Mouse (Mus musculus): Measurements from ENCODE around the gene Cir1. TPM values are rescaled to one million over a fixed set of nuclear protein-coding genes. Genes with fewer than 3 reads are reported as not detected.
A peak's percentile ranks its signal among the peaks of the same experiment; 100 is the strongest.

Cir1 gene
- polyA plus RNA-seq, 1 experiment from 2014 or later = 24.6 TPM

DNA sequence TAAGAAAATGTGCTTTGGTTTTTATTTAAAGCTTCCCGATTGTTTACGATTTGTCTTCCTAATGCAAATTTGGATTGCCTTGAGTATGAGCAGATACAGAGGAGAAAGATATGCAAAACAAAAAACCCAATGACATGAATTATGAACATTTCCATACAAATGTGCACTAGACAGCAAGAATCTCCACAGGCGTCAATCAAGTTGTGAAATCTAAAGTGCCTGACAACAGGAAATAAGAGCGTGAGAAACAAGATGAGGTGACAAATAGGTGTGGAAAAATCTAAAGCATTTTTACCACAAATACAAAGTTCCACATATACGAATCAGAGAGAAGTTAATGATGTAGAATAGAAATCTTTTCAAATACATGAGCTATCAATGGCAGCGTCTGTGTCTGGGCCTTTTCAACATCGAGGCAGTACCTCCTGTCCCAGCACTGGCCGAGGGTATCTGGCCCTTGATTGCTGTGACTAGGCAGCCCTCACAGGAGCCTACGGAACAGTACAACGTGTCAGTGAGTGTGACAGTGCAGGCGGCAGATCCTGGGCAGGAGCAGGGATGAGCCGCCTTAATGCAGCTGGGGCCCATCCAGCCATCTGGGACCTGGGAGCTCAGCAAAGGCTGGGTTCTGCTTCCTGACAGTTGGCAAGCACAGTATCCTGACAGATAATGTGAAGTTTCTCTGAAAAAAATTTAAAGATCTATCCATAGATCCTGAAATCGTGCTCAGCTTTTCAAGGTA is 34.0 kb upstream of the Cir1 start:
- no peaks in the 10 kb centered on the region for H3K9me3 ChIP-seq (ENCODE audit: control insufficient read depth, low read length)
- H3K36me3 ChIP-seq (ENCODE audit: control insufficient read depth, insufficient read depth, low read length) = no peaks in the 10 kb centered on the region
- H3K4me3 ChIP-seq (ENCODE audit: low read length) = no peak overlapping the region
- peaks cover under 1% of the 10 kb centered on the region; the same call in 1 of the 2 replicates for H3K4me1 ChIP-seq (replicated peaks; ENCODE audit: control insufficient read depth, insufficient read depth, low read length)
- H3K9ac ChIP-seq (ENCODE audit: low read length) = no peak overlapping the region
- H3K4me2 ChIP-seq (ENCODE audit: low read depth, low read length) = no peak overlapping the region
- H3K27me3 ChIP-seq (ENCODE audit: control insufficient read depth, insufficient read depth, low read depth, low read length) = no peaks in the 10 kb centered on the region
- no peak for ATAC-seq (ENCODE audit: low read depth)
- H3K27ac ChIP-seq (ENCODE audit: low read length) = no peak overlapping the region
- 54% methylated on average over 13 of the region's 13 CpGs for whole genome bisulfite sequencing

DNA sequence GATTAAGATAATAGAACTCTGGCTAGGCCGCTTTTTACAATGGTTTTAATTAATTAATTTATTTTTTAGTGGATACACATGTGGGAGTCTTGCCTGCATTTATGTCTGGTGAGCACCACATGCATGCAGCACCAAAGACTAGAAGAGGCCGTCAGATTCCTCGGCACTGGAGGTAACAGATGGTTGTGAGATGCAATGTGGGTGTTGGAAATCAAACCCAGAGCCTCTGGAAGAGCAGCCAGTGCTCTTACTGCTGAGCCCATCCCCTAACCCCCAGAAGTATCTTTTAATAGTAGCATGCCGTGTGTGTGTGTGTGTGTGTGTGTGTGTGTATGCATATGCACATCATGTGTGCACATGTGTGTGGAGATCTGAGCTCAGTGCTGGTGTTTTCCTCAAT is 32.7 kb upstream of the Cir1 start:
- Histone ChIP-seq H3K36me3 (ENCODE audit: control insufficient read depth, insufficient read depth, low read length) (no peaks in the 10 kb centered on the region), H3K4me1 (replicated peaks; ENCODE audit: control insufficient read depth, insufficient read depth, low read length) (no peaks in the 10 kb centered on the region), H3K9ac (ENCODE audit: low read length) (no peak overlapping the region), H3K4me2 (ENCODE audit: low read depth, low read length) (no peak overlapping the region), H3K9me3 (ENCODE audit: control insufficient read depth, low read length) (no peaks in the 10 kb centered on the region), H3K27ac (ENCODE audit: low read length) (no peak overlapping the region), H3K27me3 (ENCODE audit: control insufficient read depth, insufficient read depth, low read depth, low read length) (no peaks in the 10 kb centered on the region), H3K4me3 (ENCODE audit: low read length) (no peak overlapping the region)
- ATAC-seq (ENCODE audit: low read depth) = no peak
- WGBS = 86% methylated on average over 4 of the region's 4 CpGs

- Histone ChIP-seq H3K4me2 (ENCODE audit: low read depth, low read length) (no peak overlapping the region), H3K9me3 (ENCODE audit: control insufficient read depth, low read length) (no peaks in the 10 kb centered on the region), H3K9ac (ENCODE audit: low read length) (no peak overlapping the region), H3K27me3 (ENCODE audit: control insufficient read depth, insufficient read depth, low read depth, low read length) (no peaks in the 10 kb centered on the region), H3K4me1 (replicated peaks; ENCODE audit: control insufficient read depth, insufficient read depth, low read length) (no peaks in the 10 kb centered on the region), H3K4me3 (ENCODE audit: low read length) (no peak overlapping the region), H3K36me3 (ENCODE audit: control insufficient read depth, insufficient read depth, low read length) (no peaks in the 10 kb centered on the region), H3K27ac (ENCODE audit: low read length) (no peak overlapping the region)
- WGBS = 60% methylated on average over 5 of the region's 5 CpGs
- peak; percentile 45; the same call in 1 of the 2 replicates for ATAC-seq (ENCODE audit: low read depth)
These were observed 31.2 kb upstream of the Cir1 start for GRCm38 (mm10) chr2:73343701-73344100.

DNA sequence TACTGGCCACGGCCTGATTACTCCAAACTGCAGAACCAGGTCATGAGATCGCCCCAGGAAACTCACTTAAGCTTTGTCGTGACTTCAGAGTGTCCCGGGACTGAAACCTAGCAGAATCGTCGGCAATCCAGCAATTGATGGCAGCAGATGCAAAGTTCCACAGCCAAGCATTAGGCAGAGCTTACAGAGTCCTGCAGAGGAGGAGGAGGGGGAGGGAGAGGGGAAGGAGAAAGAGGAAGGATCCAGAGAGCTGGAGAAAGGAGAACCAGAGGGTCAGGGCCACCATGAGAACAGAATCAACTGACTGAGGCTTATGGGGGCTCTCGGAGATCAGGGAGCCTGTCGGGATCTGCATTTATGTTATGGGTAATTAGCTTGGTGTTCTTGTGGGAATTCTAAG is 25.9 kb upstream of the Cir1 start:
- Histone ChIP-seq H3K27ac (ENCODE audit: low read length) (no peak overlapping the region), H3K36me3 (ENCODE audit: control insufficient read depth, insufficient read depth, low read length) (no peaks in the 10 kb centered on the region), H3K9ac (ENCODE audit: low read length) (no peak overlapping the region), H3K4me1 (replicated peaks; ENCODE audit: control insufficient read depth, insufficient read depth, low read length) (no peaks in the 10 kb centered on the region), H3K27me3 (ENCODE audit: control insufficient read depth, insufficient read depth, low read depth, low read length) (no peaks in the 10 kb centered on the region), H3K4me3 (ENCODE audit: low read length) (no peak overlapping the region), H3K4me2 (ENCODE audit: low read depth, low read length) (no peak overlapping the region), H3K9me3 (ENCODE audit: control insufficient read depth, low read length) (no peaks in the 10 kb centered on the region)
- 78% methylated on average over 8 of the region's 8 CpGs for WGBS
- no peak for ATAC-seq (ENCODE audit: low read depth)

DNA sequence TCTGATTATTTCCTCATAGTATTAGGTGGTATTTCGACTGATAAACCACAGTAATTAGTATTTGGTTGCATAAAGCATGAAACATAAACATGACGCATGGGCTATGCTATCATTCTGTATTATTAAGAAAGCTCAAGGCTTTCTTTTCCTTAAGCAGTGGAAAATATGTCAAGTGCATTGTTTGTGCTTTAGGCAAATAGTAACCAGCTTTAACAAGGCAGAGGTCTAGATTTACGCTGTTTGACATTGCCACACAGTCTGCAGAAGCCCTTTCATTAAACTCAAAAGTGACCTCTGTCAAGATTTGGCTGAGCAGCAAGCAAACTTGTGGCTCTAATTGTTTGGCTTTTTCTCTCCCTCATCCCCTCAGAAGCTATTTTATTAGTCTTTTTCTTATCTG is 23.4 kb upstream of the Cir1 start:
- WGBS = 81% methylated on average over 3 of the region's 3 CpGs
- no peak overlapping the region for H3K4me3 ChIP-seq (ENCODE audit: low read length)
- no peak for ATAC-seq (ENCODE audit: low read depth)

GRCm38 (mm10) chr2:73325871-73326270 is 13.4 kb upstream of the Cir1 start:
- H3K4me2 ChIP-seq (ENCODE audit: low read depth, low read length) = no peak overlapping the region
- H3K4me1 ChIP-seq (replicated peaks; ENCODE audit: control insufficient read depth, insufficient read depth, low read length) = no peaks in the 10 kb centered on the region
- H3K27ac ChIP-seq (ENCODE audit: low read length) = no peak overlapping the region
- ATAC-seq (ENCODE audit: low read depth) = no peak
- no peaks in the 10 kb centered on the region for H3K27me3 ChIP-seq (ENCODE audit: control insufficient read depth, insufficient read depth, low read depth, low read length)
- WGBS = 88% methylated on average over 5 of the region's 5 CpGs
- H3K9ac ChIP-seq (ENCODE audit: low read length) = no peak overlapping the region
- no peak overlapping the region for H3K4me3 ChIP-seq (ENCODE audit: low read length)
- H3K9me3 ChIP-seq (ENCODE audit: control insufficient read depth, low read length) = no peaks in the 10 kb centered on the region
- no peaks in the 10 kb centered on the region for H3K36me3 ChIP-seq (ENCODE audit: control insufficient read depth, insufficient read depth, low read length)

More for the DNA sequence above, 23.4 kb upstream of the Cir1 start:
- no peak overlapping the region for H3K9ac ChIP-seq (ENCODE audit: low read length)
- H3K27me3 ChIP-seq (ENCODE audit: control insufficient read depth, insufficient read depth, low read depth, low read length) = no peaks in the 10 kb centered on the region
- H3K4me1 ChIP-seq (replicated peaks; ENCODE audit: control insufficient read depth, insufficient read depth, low read length) = no peaks in the 10 kb centered on the region
- no peak overlapping the region for H3K27ac ChIP-seq (ENCODE audit: low read length)
- no peaks in the 10 kb centered on the region for H3K9me3 ChIP-seq (ENCODE audit: control insufficient read depth, low read length)
- no peak overlapping the region for H3K4me2 ChIP-seq (ENCODE audit: low read depth, low read length)
- H3K36me3 ChIP-seq (ENCODE audit: control insufficient read depth, insufficient read depth, low read length) = no peaks in the 10 kb centered on the region

DNA sequence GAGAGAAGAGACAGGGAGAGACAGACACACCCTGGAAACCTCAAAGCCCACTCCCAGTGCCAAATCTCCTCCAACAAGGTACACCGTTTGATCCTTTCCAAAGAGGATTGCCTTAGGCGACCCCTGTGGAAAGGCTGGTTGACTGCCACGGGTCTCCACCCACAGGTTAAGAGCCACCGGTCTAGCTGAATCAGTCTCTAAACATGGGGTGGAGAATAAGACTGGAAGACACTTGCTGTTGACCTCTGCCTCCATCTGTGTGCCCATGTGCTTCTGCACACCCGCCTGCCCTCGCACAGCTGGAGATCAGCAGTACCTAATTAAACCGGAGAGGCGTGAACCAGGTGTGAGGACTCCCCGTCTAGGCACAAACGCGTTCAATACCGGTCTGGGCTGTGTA is 10.5 kb upstream of the Cir1 start:
- 51% methylated on average over 12 of the region's 12 CpGs for WGBS
- no peak for ATAC-seq (ENCODE audit: low read depth)
- H3K4me1 ChIP-seq (replicated peaks; ENCODE audit: control insufficient read depth, insufficient read depth, low read length) = no peaks in the 10 kb centered on the region

DNA sequence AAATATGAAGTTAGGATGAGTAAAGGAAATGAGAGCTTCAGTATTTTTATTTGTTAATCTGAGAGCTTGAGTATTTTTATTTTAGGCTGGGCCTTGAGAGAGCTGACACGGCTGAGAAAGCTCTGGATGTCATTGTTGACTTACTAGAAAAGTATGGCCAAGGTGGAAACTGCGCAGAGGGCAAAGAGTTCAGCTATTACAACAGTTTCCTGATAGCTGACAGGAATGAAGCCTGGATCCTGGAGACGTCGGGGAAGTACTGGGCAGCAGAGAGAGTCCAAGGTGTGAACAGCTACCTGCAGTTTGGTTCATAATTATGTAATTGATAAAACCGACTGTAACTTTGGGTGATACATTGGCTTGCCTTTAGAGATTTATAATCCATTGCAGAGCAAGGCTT is 6.7 kb upstream of the Cir1 start:
- whole genome bisulfite sequencing = 76% methylated on average over 5 of the region's 5 CpGs

More for the DNA sequence above, 10.5 kb upstream of the Cir1 start:
- H3K27me3 ChIP-seq (ENCODE audit: control insufficient read depth, insufficient read depth, low read depth, low read length) = no peaks in the 10 kb centered on the region
- no peak overlapping the region for H3K9ac ChIP-seq (ENCODE audit: low read length)
- peaks cover 5% of the 10 kb centered on the region for H3K36me3 ChIP-seq (ENCODE audit: control insufficient read depth, insufficient read depth, low read length)
- no peaks in the 10 kb centered on the region for H3K9me3 ChIP-seq (ENCODE audit: control insufficient read depth, low read length)
- no peak overlapping the region for H3K4me2 ChIP-seq (ENCODE audit: low read depth, low read length)
- no peak overlapping the region for H3K27ac ChIP-seq (ENCODE audit: low read length)
- H3K4me3 ChIP-seq (ENCODE audit: low read length) = no peak overlapping the region

DNA sequence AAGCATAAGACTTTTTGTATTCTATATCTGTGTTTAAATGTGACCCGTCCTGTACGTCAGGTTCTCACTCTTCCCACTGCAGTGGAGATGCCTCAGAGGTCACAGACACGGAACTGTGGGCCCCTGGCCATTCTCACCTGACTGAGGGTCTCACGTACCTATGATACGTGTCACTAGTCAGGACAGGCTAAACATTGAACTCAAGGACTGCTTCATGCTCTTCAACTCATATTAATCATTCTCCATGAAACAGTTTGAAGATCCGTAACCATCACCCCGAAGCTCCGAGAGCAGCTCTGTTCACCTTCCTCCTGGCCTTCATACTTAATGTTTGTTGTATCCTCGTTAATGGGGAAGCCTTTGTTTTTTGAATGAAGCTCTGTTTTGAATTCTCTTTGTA is 4.9 kb upstream of the Cir1 start:
- peaks cover 5% of the 10 kb centered on the region for H3K36me3 ChIP-seq (ENCODE audit: control insufficient read depth, insufficient read depth, low read length)
- no peaks in the 10 kb centered on the region for H3K27me3 ChIP-seq (ENCODE audit: control insufficient read depth, insufficient read depth, low read depth, low read length)
- no peak for ATAC-seq (ENCODE audit: low read depth)
- no peak overlapping the region for H3K4me3 ChIP-seq (ENCODE audit: low read length)
- no peak overlapping the region for H3K4me2 ChIP-seq (ENCODE audit: low read depth, low read length)
- H3K9ac ChIP-seq (ENCODE audit: low read length) = no peak overlapping the region
- 0 out of 2 replicates have a peak, but pooled peaks cover 2% of the 10 kb centered on the region for H3K4me1 ChIP-seq (replicated peaks; ENCODE audit: control insufficient read depth, insufficient read depth, low read length)
- WGBS = 84% methylated on average over 9 of the region's 9 CpGs
- H3K9me3 ChIP-seq (ENCODE audit: control insufficient read depth, low read length) = no peaks in the 10 kb centered on the region
- H3K27ac ChIP-seq (ENCODE audit: low read length) = no peak overlapping the region

More for the DNA sequence above, 6.7 kb upstream of the Cir1 start:
- Histone ChIP-seq H3K9ac (ENCODE audit: low read length) (no peak overlapping the region), H3K27ac (ENCODE audit: low read length) (no peak overlapping the region), H3K27me3 (ENCODE audit: control insufficient read depth, insufficient read depth, low read depth, low read length) (no peaks in the 10 kb centered on the region), H3K4me1 (replicated peaks; ENCODE audit: control insufficient read depth, insufficient read depth, low read length) (no peaks in the 10 kb centered on the region), H3K36me3 (ENCODE audit: control insufficient read depth, insufficient read depth, low read length) (peaks cover 5% of the 10 kb centered on the region), H3K9me3 (ENCODE audit: control insufficient read depth, low read length) (no peaks in the 10 kb centered on the region), H3K4me2 (ENCODE audit: low read depth, low read length) (no peak overlapping the region), H3K4me3 (ENCODE audit: low read length) (no peak overlapping the region)
- no peak for ATAC-seq (ENCODE audit: low read depth)
